Mouse (Mus musculus) intestine, embryonic 14.5 days (tissue): ENCODE measurements at regions not wholly inside any gene's neighbourhood (a gene's known extent, or its start where the extent isn't known, plus 50 kb on each side); places are given as distances from the start of the nearest gene placed in this dataset.

Experiments used
- ATAC-seq: fragments of 200-750 bp; cut with Nextera tagmentation; replicated peaks from 2 replicates; pipeline ENCODE4 v1.8.0; 2017; ENCODE audit warnings: low read depth, moderate number of reproducible peaks, moderate TSS enrichment, moderate library complexity; ENCODE audit not compliant: low FRiP score, low TSS enrichment
- DNase-seq: peaks from one replicate; pipeline ENCODE4 v3.0.0-alpha.2; 2018; ENCODE audit warnings: low spot score
- H3K27ac ChIP-seq: fragments of 300-500 bp; sonication (generic); 2 replicates; pipeline ENCODE4 v1.5.1; 2014; ENCODE audit warnings: low read depth, mild to moderate bottlenecking, control low read depth
- H3K27me3 ChIP-seq: fragments of 300-500 bp; sonication (generic); replicated peaks from 2 replicates; pipeline ENCODE4 v1.6.1; 2014; ENCODE audit warnings: low read length, control low read depth; ENCODE audit not compliant: control insufficient read depth, insufficient read depth
- H3K36me3 ChIP-seq: fragments of 300-500 bp; sonication (generic); 2 replicates; pipeline ENCODE4 v1.6.1; 2014; ENCODE audit warnings: low read length, control low read depth; ENCODE audit not compliant: control insufficient read depth, insufficient read depth
- H3K4me1 ChIP-seq: fragments of 300-500 bp; sonication (generic); replicated peaks from 2 replicates; pipeline ENCODE4 v1.6.1; 2014; ENCODE audit warnings: low read length, control low read depth, mixed read lengths; ENCODE audit not compliant: control insufficient read depth, insufficient read depth
- H3K4me2 ChIP-seq: fragments of 300-500 bp; sonication (generic); 2 replicates; pipeline ENCODE4 v1.6.1; 2014; ENCODE audit warnings: low read length
- H3K4me3 ChIP-seq: fragments of 300-500 bp; sonication (generic); 2 replicates; pipeline ENCODE4 v1.5.1; 2014; ENCODE audit warnings: low read depth, low read length, control low read depth, mixed read lengths
- H3K9ac ChIP-seq: fragments of 300-500 bp; sonication (generic); 2 replicates; pipeline ENCODE4 v1.6.1; 2014; ENCODE audit warnings: mild to moderate bottlenecking, low read length
- H3K9me3 ChIP-seq: fragments of 300-500 bp; sonication (generic); 2 replicates; pipeline ENCODE4 v1.6.1; 2016; ENCODE audit warnings: low read length, control low read depth; ENCODE audit not compliant: control insufficient read depth
- WGBS: fragments of 180-500 bp; shearing (Covaris S2); extraction: QIAGEN DNeasy Blood & Tissue Kit; methylation state at CpG from one replicate; pipeline ENCODE4 v1.1.7; 2014; 5-methylcytosine and 5-hydroxymethylcytosine counted together

GRCm38 (mm10) chr14:104264919-104265764, 202.7 kb downstream of the Pou4f1 start:
- Histone ChIP-seq H3K9me3 (no peaks in the 10 kb centered on the region), H3K4me1 (no peaks in the 10 kb centered on the region), H3K36me3 (no peaks in the 10 kb centered on the region), H3K4me3 (no peak overlapping the region), H3K27me3 (no peaks in the 10 kb centered on the region), H3K4me2 (no peak overlapping the region), H3K27ac (no peak overlapping the region), H3K9ac (no peak overlapping the region)
- DNase-seq, result no peak
- ATAC-seq, result no peak
- WGBS, result 71% methylated on average over 6 of the region's 6 CpGs

DNA sequence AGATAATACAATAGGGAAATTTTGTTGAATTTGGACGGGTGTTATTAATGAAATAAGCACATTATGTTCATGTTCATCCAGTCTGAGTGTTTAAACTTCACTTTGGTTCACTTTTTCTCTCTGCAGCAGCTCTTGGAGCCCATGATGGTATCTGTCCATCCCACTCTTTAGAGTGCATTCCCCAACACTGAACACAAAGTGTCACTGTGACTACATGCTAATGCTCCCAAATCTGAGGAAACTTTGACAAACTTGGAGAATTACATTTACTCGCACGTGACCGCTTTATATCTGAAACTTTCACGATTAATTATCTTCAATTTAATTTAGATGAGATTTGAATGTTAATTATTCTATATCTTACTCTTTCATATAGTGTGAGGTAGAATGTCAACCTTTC, 250.8 kb downstream of the Pou4f1 start:
- no peak overlapping the region for H3K4me3 ChIP-seq
- no peaks in the 10 kb centered on the region for H3K4me1 ChIP-seq
- ATAC-seq, result no peak
- H3K36me3 ChIP-seq, result no peaks in the 10 kb centered on the region
- H3K27me3 ChIP-seq, result no peaks in the 10 kb centered on the region
- H3K4me2 ChIP-seq, result no peak overlapping the region
- no peaks in the 10 kb centered on the region for H3K9me3 ChIP-seq
- H3K27ac ChIP-seq, result no peak overlapping the region
- no peak for DNase-seq
- H3K9ac ChIP-seq, result no peak overlapping the region
- WGBS, result 85% methylated on average over 5 of the region's 5 CpGs

- no peaks in the 10 kb centered on the region for H3K9me3 ChIP-seq
- ATAC-seq, result no peak
- H3K4me2 ChIP-seq, result no peak overlapping the region
- no peaks in the 10 kb centered on the region for H3K27me3 ChIP-seq
- H3K4me1 ChIP-seq, result 0 out of 2 replicates have a peak, but pooled peaks cover 7% of the 10 kb centered on the region
- 40% methylated on average over 3 of the region's 3 CpGs for WGBS
- H3K27ac ChIP-seq, result no peak overlapping the region
- H3K4me3 ChIP-seq, result no peak overlapping the region
- no peak for DNase-seq
- H3K36me3 ChIP-seq, result no peaks in the 10 kb centered on the region
- no peak overlapping the region for H3K9ac ChIP-seq
Observed at GRCm38 (mm10) chr14:104210719-104211118, 257.1 kb downstream of the Pou4f1 start.

- WGBS, result 37% methylated on average over 4 of the region's 4 CpGs
- no peak overlapping the region; the same call in 1 of the 2 replicates for H3K4me2 ChIP-seq
- no peak overlapping the region for H3K9ac ChIP-seq
- DNase-seq (no peak), ATAC-seq (0 out of 2 replicates have a peak, but pooled peaks have one; percentile 23)
- 0 out of 2 replicates have a peak overlapping the region, but pooled peaks have one; percentile 43 for H3K27ac ChIP-seq
- no peak overlapping the region for H3K4me3 ChIP-seq
- H3K4me1 ChIP-seq, result 0 out of 2 replicates have a peak, but pooled peaks cover 7% of the 10 kb centered on the region
- H3K36me3 ChIP-seq, result no peaks in the 10 kb centered on the region
- no peaks in the 10 kb centered on the region for H3K27me3 ChIP-seq
- H3K9me3 ChIP-seq, result no peaks in the 10 kb centered on the region
Observed at GRCm38 (mm10) chr14:104208855-104209254, 258.9 kb downstream of the Pou4f1 start.

GRCm38 (mm10) chr14:104208040-104208816, 259.6 kb downstream of the Pou4f1 start:
- DNase-seq, result no peak
- no peak overlapping the region for H3K9ac ChIP-seq

GRCm38 (mm10) chr14:104206602-104207001, 261.2 kb downstream of the Pou4f1 start:
- no peak overlapping the region for H3K9ac ChIP-seq
- H3K27me3 ChIP-seq, result no peaks in the 10 kb centered on the region
- 36% methylated on average over 2 of the region's 2 CpGs for WGBS
- H3K9me3 ChIP-seq, result no peaks in the 10 kb centered on the region
- no peak overlapping the region for H3K4me2 ChIP-seq
- no peak overlapping the region for H3K27ac ChIP-seq
- H3K36me3 ChIP-seq, result no peaks in the 10 kb centered on the region
- no peak overlapping the region for H3K4me3 ChIP-seq
- DNase-seq (no peak), ATAC-seq (no peak)
- H3K4me1 ChIP-seq, result 0 out of 2 replicates have a peak, but pooled peaks cover 7% of the 10 kb centered on the region

More at GRCm38 (mm10) chr14:104208040-104208816, 259.6 kb downstream of the Pou4f1 start:
- H3K4me1 ChIP-seq, result 0 out of 2 replicates have a peak, but pooled peaks cover 7% of the 10 kb centered on the region
- H3K27me3 ChIP-seq, result no peaks in the 10 kb centered on the region
- 48% methylated on average over 7 of the region's 7 CpGs for WGBS
- H3K4me2 ChIP-seq, result no peak overlapping the region; the same call in 1 of the 2 replicates
- ATAC-seq, result no peak
- no peak overlapping the region for H3K4me3 ChIP-seq
- no peaks in the 10 kb centered on the region for H3K9me3 ChIP-seq
- H3K27ac ChIP-seq, result peak overlapping the region; percentile 43; the same call in 1 of the 2 replicates
- H3K36me3 ChIP-seq, result no peaks in the 10 kb centered on the region

GRCm38 (mm10) chr14:104203239-104203986, 264.4 kb downstream of the Pou4f1 start:
- Histone ChIP-seq H3K9ac (no peak overlapping the region), H3K4me2 (peak overlapping the region; percentile 16; the same call in 1 of the 2 replicates), H3K9me3 (no peaks in the 10 kb centered on the region), H3K36me3 (no peaks in the 10 kb centered on the region), H3K4me3 (no peak overlapping the region), H3K4me1 (0 out of 2 replicates have a peak, but pooled peaks cover 5% of the 10 kb centered on the region), H3K27me3 (no peaks in the 10 kb centered on the region), H3K27ac (no peak overlapping the region)
- ATAC-seq (no peak), DNase-seq (no peak)
- WGBS, result 59% methylated on average over 17 of the region's 17 CpGs

GRCm38 (mm10) chr14:104193198-104193597, 274.6 kb downstream of the Pou4f1 start:
- Histone ChIP-seq H3K36me3 (no peaks in the 10 kb centered on the region), H3K9ac (no peak overlapping the region), H3K4me1 (no peaks in the 10 kb centered on the region), H3K27ac (no peak overlapping the region), H3K4me2 (no peak overlapping the region), H3K27me3 (no peaks in the 10 kb centered on the region), H3K4me3 (no peak overlapping the region), H3K9me3 (no peaks in the 10 kb centered on the region)
- no peak for DNase-seq
- WGBS, result 62% methylated on average over 11 of the region's 11 CpGs
- ATAC-seq, result no peak
